Mouse (Mus musculus): ENCODE data around the gene Hes3. TPM values are rescaled to one million over a fixed set of nuclear protein-coding genes. Genes with fewer than 3 reads are reported as not detected.

Gene Hes3
- polyA plus RNA-seq, 1 experiment, result 55.1 TPM

DNA sequence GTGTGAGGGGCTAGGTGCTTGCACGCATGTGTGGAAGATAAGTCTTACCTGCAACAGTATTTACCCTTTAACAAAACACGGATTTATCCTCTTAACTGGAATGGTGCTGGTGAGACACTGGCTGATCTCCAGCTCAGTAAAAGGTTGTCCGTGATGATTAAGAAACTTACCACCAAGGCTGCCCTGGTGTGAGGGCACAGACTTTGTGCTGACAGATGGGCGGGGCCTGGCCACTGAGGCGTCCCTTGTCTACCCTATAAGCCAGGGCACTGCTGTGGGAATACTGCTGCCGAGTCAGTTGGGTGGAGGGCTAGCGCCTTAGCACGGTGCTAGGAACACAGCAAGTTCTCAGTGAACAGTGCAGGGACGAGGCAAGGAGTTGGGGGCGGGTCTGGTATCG, 10.6 kb upstream of the Hes3 start:
- no peak overlapping the region for H3K4me3 ChIP-seq (replicated peaks; ENCODE audit: insufficient read depth, low read depth, low read length)
- no peaks in the 10 kb centered on the region; the same call in 1 of the 2 replicates for H3K27me3 ChIP-seq (ENCODE audit: control insufficient read depth, insufficient read depth, low read length)
- DNase-seq, result no peak
- WGBS, result 47% methylated on average over 11 of the region's 11 CpGs
- peaks cover 48% of the 10 kb centered on the region for H3K4me1 ChIP-seq (ENCODE audit: control insufficient read depth, insufficient read depth, low read length)
- no peak overlapping the region for H3K27ac ChIP-seq (ENCODE audit: insufficient read depth, low read length)
- TF ChIP-seq POLR2A (IDR thresholded peaks at IDR 0.05; ENCODE audit: borderline replicate concordance, insufficient read depth, low read length), result no peak
- TF ChIP-seq CTCF (IDR thresholded peaks at IDR 0.05; ENCODE audit: borderline replicate concordance, insufficient read depth, low read depth, low read length), result no peak

DNA sequence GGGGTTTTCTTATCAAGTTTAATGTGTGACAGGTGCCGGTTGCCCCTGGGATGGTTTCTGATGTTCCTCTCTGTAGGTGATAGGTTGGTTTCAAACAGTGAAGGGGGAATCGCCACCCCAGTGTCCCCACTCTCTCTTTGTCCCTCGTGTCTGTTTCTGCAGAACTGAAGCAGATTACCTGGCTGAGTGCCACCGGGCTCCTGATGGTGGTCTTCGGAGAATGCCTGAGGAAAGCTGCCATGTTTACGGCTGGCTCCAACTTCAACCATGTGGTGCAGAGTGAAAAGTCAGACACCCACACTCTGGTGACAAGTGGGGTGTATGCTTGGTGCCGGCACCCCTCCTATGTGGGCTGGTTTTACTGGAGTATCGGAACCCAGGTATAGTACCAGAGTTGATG, 8.9 kb upstream of the Hes3 start:
- no peak overlapping the region for H3K27ac ChIP-seq (ENCODE audit: insufficient read depth, low read length)
- TF ChIP-seq POLR2A (IDR thresholded peaks at IDR 0.05; ENCODE audit: borderline replicate concordance, insufficient read depth, low read length) (no peak), CTCF (IDR thresholded peaks at IDR 0.05; ENCODE audit: borderline replicate concordance, insufficient read depth, low read depth, low read length) (no peak)
- peaks cover 36% of the 10 kb centered on the region for H3K4me1 ChIP-seq (ENCODE audit: control insufficient read depth, insufficient read depth, low read length)
- H3K27me3 ChIP-seq (ENCODE audit: control insufficient read depth, insufficient read depth, low read length), result no peaks in the 10 kb centered on the region; the same call in 1 of the 2 replicates
- H3K4me3 ChIP-seq (replicated peaks; ENCODE audit: insufficient read depth, low read depth, low read length), result no peak overlapping the region
- DNase-seq, result no peak
- 43% methylated on average over 8 of the region's 8 CpGs for WGBS

GRCm38 (mm10) chr4:152298836-152299235, 7.4 kb upstream of the Hes3 start:
- WGBS, result 54% methylated on average over 14 of the region's 14 CpGs
- peaks cover 26% of the 10 kb centered on the region for H3K4me1 ChIP-seq (ENCODE audit: control insufficient read depth, insufficient read depth, low read length)
- H3K27me3 ChIP-seq (ENCODE audit: control insufficient read depth, insufficient read depth, low read length), result no peaks in the 10 kb centered on the region; the same call in 1 of the 2 replicates
- no peak overlapping the region for H3K4me3 ChIP-seq (replicated peaks; ENCODE audit: insufficient read depth, low read depth, low read length)
- no peak for TF ChIP-seq POLR2A (IDR thresholded peaks at IDR 0.05; ENCODE audit: borderline replicate concordance, insufficient read depth, low read length)
- no peak for TF ChIP-seq CTCF (IDR thresholded peaks at IDR 0.05; ENCODE audit: borderline replicate concordance, insufficient read depth, low read depth, low read length)
- no peak overlapping the region for H3K27ac ChIP-seq (ENCODE audit: insufficient read depth, low read length)
- DNase-seq, result no peak

DNA sequence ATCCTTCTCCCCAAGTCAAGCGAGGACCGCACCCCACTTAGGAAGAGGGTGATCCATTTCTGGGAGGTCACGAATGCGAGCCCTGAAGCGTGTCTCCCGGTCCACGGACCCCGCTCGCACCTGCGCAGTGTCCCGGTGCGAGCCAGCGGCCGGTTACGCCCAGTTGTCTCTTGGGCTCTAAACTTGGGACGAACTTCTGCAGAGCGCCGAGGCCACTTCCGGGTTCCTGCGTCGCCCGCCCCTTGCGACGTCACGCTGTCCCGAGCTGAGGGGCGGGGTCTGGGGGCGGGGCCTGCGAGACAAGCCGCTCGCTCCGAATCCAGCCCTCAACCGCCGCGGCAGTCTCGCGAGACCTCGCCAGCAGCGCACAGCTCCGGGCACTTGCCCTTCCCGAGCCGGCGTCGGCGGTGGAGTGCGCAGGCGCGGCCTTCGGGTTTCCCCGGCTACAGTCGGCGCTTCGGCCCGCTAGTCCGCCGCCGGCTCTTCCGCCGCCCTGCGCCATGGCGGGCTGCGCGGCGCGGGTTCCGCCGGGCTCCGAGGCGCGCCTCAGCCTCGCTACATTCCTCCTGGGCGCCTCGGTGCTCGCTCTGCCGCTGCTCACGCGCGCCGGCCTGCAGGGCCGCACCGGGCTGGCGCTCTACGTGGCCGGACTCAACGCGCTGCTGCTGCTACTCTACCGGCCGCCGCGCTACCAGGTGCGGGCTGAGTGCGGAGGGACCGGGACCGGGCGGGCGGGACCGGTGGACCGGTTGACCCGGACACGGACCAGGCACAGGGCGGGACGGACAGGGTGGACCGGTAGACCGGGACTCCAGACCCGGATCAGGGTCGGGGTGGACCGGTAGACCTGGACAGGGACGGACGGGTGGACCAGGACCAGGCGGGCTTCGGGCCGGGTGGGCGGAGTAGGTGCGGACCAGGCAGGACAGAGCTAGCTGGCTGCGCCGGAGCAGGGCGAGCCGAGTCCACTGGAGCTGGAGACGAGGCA, 5.7 kb upstream of the Hes3 start, which contains the start of gene Icmt:
Gene Icmt, plus strand, starts transcription at position 354 of the 988 bp plus-strand sequence.
- TF ChIP-seq POLR2A (IDR thresholded peaks at IDR 0.05; ENCODE audit: borderline replicate concordance, insufficient read depth, low read length) (peak; percentile 40; the same call in 1 of the 2 replicates), CTCF (IDR thresholded peaks at IDR 0.05; ENCODE audit: borderline replicate concordance, insufficient read depth, low read depth, low read length) (no peak)

GRCm38 (mm10) chr4:152296371-152296770, 4.9 kb upstream of the Hes3 start:
- DNase-seq, result no peak
- WGBS, result 23% methylated on average over 8 of the region's 8 CpGs
- TF ChIP-seq POLR2A (IDR thresholded peaks at IDR 0.05; ENCODE audit: borderline replicate concordance, insufficient read depth, low read length), result no peak
- no peak for TF ChIP-seq CTCF (IDR thresholded peaks at IDR 0.05; ENCODE audit: borderline replicate concordance, insufficient read depth, low read depth, low read length)
- Histone ChIP-seq H3K4me1 (ENCODE audit: control insufficient read depth, insufficient read depth, low read length) (peaks cover 10% of the 10 kb centered on the region), H3K4me3 (replicated peaks; ENCODE audit: insufficient read depth, low read depth, low read length) (peak overlapping the region; percentile 78), H3K27me3 (ENCODE audit: control insufficient read depth, insufficient read depth, low read length) (no peaks in the 10 kb centered on the region), H3K27ac (ENCODE audit: insufficient read depth, low read length) (no peak overlapping the region)

More for the DNA sequence above, 5.7 kb upstream of the Hes3 start, which contains the start of gene Icmt:
- WGBS, result under 1% methylated on average over 119 of the region's 119 CpGs
- Histone ChIP-seq H3K4me1 (ENCODE audit: control insufficient read depth, insufficient read depth, low read length) (peaks cover 18% of the 10 kb centered on the region), H3K27me3 (ENCODE audit: control insufficient read depth, insufficient read depth, low read length) (no peaks in the 10 kb centered on the region; the same call in 1 of the 2 replicates), H3K4me3 (replicated peaks; ENCODE audit: insufficient read depth, low read depth, low read length) (peak within 1 kb of the TSS; percentile 78), H3K27ac (ENCODE audit: insufficient read depth, low read length) (0 out of 2 replicates have a peak within 1 kb of the TSS, but pooled peaks have one; percentile 37)
- DNase-seq, result peak; percentile 99

GRCm38 (mm10) chr4:152295916-152296315, 4.5 kb upstream of the Hes3 start:
- 52% methylated on average over 4 of the region's 4 CpGs for WGBS
- no peak overlapping the region for H3K27ac ChIP-seq (ENCODE audit: insufficient read depth, low read length)
- H3K4me1 ChIP-seq (ENCODE audit: control insufficient read depth, insufficient read depth, low read length), result peaks cover 8% of the 10 kb centered on the region
- TF ChIP-seq CTCF (IDR thresholded peaks at IDR 0.05; ENCODE audit: borderline replicate concordance, insufficient read depth, low read depth, low read length) (no peak), POLR2A (IDR thresholded peaks at IDR 0.05; ENCODE audit: borderline replicate concordance, insufficient read depth, low read length) (no peak)
- H3K27me3 ChIP-seq (ENCODE audit: control insufficient read depth, insufficient read depth, low read length), result no peaks in the 10 kb centered on the region
- no peak overlapping the region for H3K4me3 ChIP-seq (replicated peaks; ENCODE audit: insufficient read depth, low read depth, low read length)
- DNase-seq, result no peak

- Histone ChIP-seq H3K4me3 (replicated peaks; ENCODE audit: insufficient read depth, low read depth, low read length) (no peak overlapping the region), H3K4me1 (ENCODE audit: control insufficient read depth, insufficient read depth, low read length) (peaks cover 6% of the 10 kb centered on the region), H3K27ac (ENCODE audit: insufficient read depth, low read length) (no peak overlapping the region), H3K27me3 (ENCODE audit: control insufficient read depth, insufficient read depth, low read length) (no peaks in the 10 kb centered on the region)
- no peak for DNase-seq
- TF ChIP-seq CTCF (IDR thresholded peaks at IDR 0.05; ENCODE audit: borderline replicate concordance, insufficient read depth, low read depth, low read length), result no peak
- no peak for TF ChIP-seq POLR2A (IDR thresholded peaks at IDR 0.05; ENCODE audit: borderline replicate concordance, insufficient read depth, low read length)
- 56% methylated on average over 10 of the region's 10 CpGs for WGBS
Measured at GRCm38 (mm10) chr4:152294188-152294929, 2.9 kb upstream of the Hes3 start.
